Mouse (Mus musculus): ENCODE results near the gene Tldc2.

Tldc2 gene

GRCm38 (mm10) chr2:157145173-157145572, 58.3 kb downstream of the Tldc2 start:
- CTCF ChIA-PET: interaction anchor here (0.6 kb wide), 1 partner anchor 171 kb away, joined by 3 read pairs; no protein-coding TSS in a partner anchor

Measured in spleen, embryonic (tissue).